ENCODE assay signal across 19 mouse cellular contexts in the genomic region with DNA sequence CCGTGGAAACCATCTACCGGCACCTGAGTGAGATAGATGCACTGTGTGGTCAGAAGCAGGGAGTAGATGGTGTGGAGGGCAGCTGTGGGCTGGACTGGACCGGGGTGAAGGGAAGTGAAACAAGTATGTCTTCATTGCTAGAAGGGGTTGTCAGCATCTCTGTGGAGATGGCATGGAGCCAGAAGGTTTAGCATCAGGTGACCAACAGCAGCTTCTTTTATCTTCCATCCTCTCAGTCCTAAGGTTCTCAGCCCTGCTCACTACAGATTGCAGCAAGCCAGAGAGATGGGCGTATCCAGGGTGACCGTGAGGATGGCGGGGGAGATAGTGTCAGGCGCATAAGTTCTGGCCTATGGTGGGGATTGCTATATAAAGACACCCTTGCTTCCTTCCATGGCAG. TPM values are rescaled to one million over a fixed set of nuclear protein-coding genes. Genes with fewer than 3 reads are reported as not detected.
DNase-seq lines count a peak whose midpoint lies in the region; ATAC-seq and TF ChIP-seq lines count a peak whose summit lies in the region.
"Had no signal": no experiment of that assay in that cellular context is flagged by ENCODE, and none has a peak within 500 bp of the region (broad histone marks: within the 10 kb centered on the region; RNA-seq: fewer than 3 reads in every experiment).

No protein-coding gene starts in this region.

- no peak overlapping the region for H3K9ac ChIP-seq in heart, embryonic 11.5 days (ENCODE audit: low read depth, low read length)
- H3K9ac ChIP-seq in liver, embryonic 12.5 days, result no peak overlapping the region
- H3K9ac ChIP-seq: embryonic facial prominence, embryonic 12.5 days; forebrain, embryonic 15.5 days; midbrain, embryonic 15.5 days had no signal

- H3K4me2 ChIP-seq in heart, embryonic 11.5 days, result no peak overlapping the region
- no peak overlapping the region for H3K4me2 ChIP-seq in liver, embryonic 12.5 days
- H3K4me2 ChIP-seq: embryonic facial prominence, embryonic 12.5 days; forebrain, embryonic 15.5 days; midbrain, embryonic 15.5 days had no signal

- H3K4me1 ChIP-seq in heart, embryonic 11.5 days (ENCODE audit: control insufficient read depth, insufficient read depth, low read length), result no peaks in the 10 kb centered on the region
- peaks cover 29% of the 10 kb centered on the region for H3K4me1 ChIP-seq in bone marrow macrophage, adult 2 months (ENCODE audit: control insufficient read depth, insufficient read depth, low read length)
- peaks cover 16% of the 10 kb centered on the region for H3K4me1 ChIP-seq in liver, embryonic 12.5 days
- H3K4me1 ChIP-seq: embryonic facial prominence, embryonic 12.5 days; forebrain, embryonic 15.5 days; midbrain, embryonic 15.5 days had no signal

- WGBS in heart, embryonic 11.5 days (ENCODE audit: insufficient replicate concordance), result 76% methylated on average over 7 of the region's 7 CpGs
- 41% methylated on average over 7 of the region's 7 CpGs for WGBS in liver, embryonic 12.5 days (ENCODE audit: insufficient replicate concordance)

- H3K36me3 ChIP-seq in heart, embryonic 11.5 days (ENCODE audit: control insufficient read depth, insufficient read depth, low read length), result peaks cover 7% of the 10 kb centered on the region; the same call in 1 of the 2 replicates
- H3K36me3 ChIP-seq in liver, embryonic 12.5 days, result peaks cover 60% of the 10 kb centered on the region
- H3K36me3 ChIP-seq: forebrain, embryonic 15.5 days; midbrain, embryonic 15.5 days had no signal

- no peak for TF ChIP-seq CTCF in bone marrow macrophage, adult 2 months (IDR thresholded peaks at IDR 0.05; ENCODE audit: low read depth, low read length)

- no peak overlapping the region for H3K27ac ChIP-seq in heart, embryonic 11.5 days (ENCODE audit: low read depth, low read length)
- H3K27ac ChIP-seq in bone marrow macrophage, adult 2 months (ENCODE audit: insufficient read depth, low read depth, low read length), result peak overlapping the region; percentile 58
- H3K27ac ChIP-seq in liver, embryonic 12.5 days, result no peak overlapping the region
- H3K27ac ChIP-seq: embryonic facial prominence, embryonic 12.5 days; forebrain, embryonic 15.5 days; midbrain, embryonic 15.5 days had no signal

- H3K4me3 ChIP-seq in heart, embryonic 11.5 days (ENCODE audit: low read depth, low read length), result no peak overlapping the region
- H3K4me3 ChIP-seq in bone marrow macrophage, adult 2 months (ENCODE audit: insufficient read depth, low read length), result no peak overlapping the region
- H3K4me3 ChIP-seq in liver, embryonic 12.5 days, result no peak overlapping the region
- H3K4me3 ChIP-seq: embryonic facial prominence, embryonic 12.5 days; forebrain, embryonic 15.5 days; midbrain, embryonic 15.5 days had no signal

- no peak for TF ChIP-seq POLR2A in bone marrow macrophage, adult 2 months (IDR thresholded peaks at IDR 0.05; ENCODE audit: borderline replicate concordance, low read depth, low read length)

- no peaks in the 10 kb centered on the region for H3K27me3 ChIP-seq in heart, embryonic 11.5 days (ENCODE audit: control insufficient read depth, insufficient read depth, low read length)
- no peaks in the 10 kb centered on the region for H3K27me3 ChIP-seq in liver, embryonic 12.5 days (replicated peaks)
- H3K27me3 ChIP-seq: embryonic facial prominence, embryonic 12.5 days; forebrain, embryonic 15.5 days; midbrain, embryonic 15.5 days had no signal

- no peak for DNase-seq in heart, postnatal 10 days
- DNase-seq in skeletal muscle tissue, adult 2 months (ENCODE audit: low read depth, low spot score), result peak; percentile 36
- DNase-seq in adrenal gland, postnatal 36 days, result no peak
- no peak for DNase-seq in thymus, postnatal 14 days
- no peak for DNase-seq in Muller cell, postnatal 12 days (ENCODE audit: inconsistent ontology term)
- DNase-seq: adrenal gland, postnatal 10 days; cerebellum, adult 8-10 months; gastrocnemius, postnatal 25 days; kidney, postnatal 4 days; left cerebral cortex, postnatal 4 days; lung, postnatal 10 days; thymus, postnatal 36 days had no signal

- H3K9me3 ChIP-seq in heart, embryonic 11.5 days (replicated peaks; ENCODE audit: control insufficient read depth, low read length), result no peaks in the 10 kb centered on the region
- no peaks in the 10 kb centered on the region for H3K9me3 ChIP-seq in liver, embryonic 12.5 days (replicated peaks)
- H3K9me3 ChIP-seq: embryonic facial prominence, embryonic 12.5 days; forebrain, embryonic 15.5 days; midbrain, embryonic 15.5 days had no signal

- ATAC-seq in heart, embryonic 11.5 days (replicated peaks; ENCODE audit: insufficient number of reproducible peaks, low FRiP score, low TSS enrichment), result 0 out of 2 replicates have a peak, but pooled peaks have one; percentile 31
- peak; percentile 93 for ATAC-seq in liver, embryonic 12.5 days
- ATAC-seq: forebrain, embryonic 15.5 days; intestine, embryonic 16.5 days; midbrain, embryonic 15.5 days had no signal

- intact Hi-C loops in heart, postnatal 10 days (cut with DNase I), result no loop called here

RNA-seq across cellular contexts. Expression of a gene that starts 25.2 kb away (rescaled TPM):
- 8.1 and 8.7 TPM in 2 replicates for polyA plus RNA-seq in heart, embryonic 11.5 days (2014; fragmentation: Nextera tagmentation; extraction: Ambion mirVana)
- 10 to 100 TPM; 10.3 to 10.4 TPM for total RNA-seq in heart, postnatal 10 days (2021)
- 12.5 and 12.9 TPM in 2 replicates for polyA plus RNA-seq in bone marrow macrophage, adult 2 months (2012; ENCODE audit: insufficient read depth, insufficient read length, missing spikeins)
- polyA plus RNA-seq in liver, embryonic 12.5 days (2016; fragmentation: Nextera tagmentation; extraction: Ambion mirVana), result 4.1 and 4.2 TPM in 2 replicates
- total RNA-seq in adrenal gland, postnatal 36 days (2021), result 10 to 100 TPM; 11.8 to 15.8 TPM
